Mouse (Mus musculus) ZHBTc4 (cell line): ENCODE data around the gene Tubb2b.

Experiments
- DNase-seq: peaks from one replicate; pipeline ENCODE4 v3.0.0-alpha.2; 2011; ENCODE audit warnings: low read depth, low spot score

The Tubb2b gene

GRCm38 (mm10) chr13:34130226-34130731, at the start of gene Tubb2b:
TSS of gene Tubb2b (minus strand) at chr13:34130466.
- peak; percentile 99 for DNase-seq

GRCm38 (mm10) chr13:34174025-34174424, 43.8 kb upstream of the Tubb2b start:
- no peak for DNase-seq

DNA sequence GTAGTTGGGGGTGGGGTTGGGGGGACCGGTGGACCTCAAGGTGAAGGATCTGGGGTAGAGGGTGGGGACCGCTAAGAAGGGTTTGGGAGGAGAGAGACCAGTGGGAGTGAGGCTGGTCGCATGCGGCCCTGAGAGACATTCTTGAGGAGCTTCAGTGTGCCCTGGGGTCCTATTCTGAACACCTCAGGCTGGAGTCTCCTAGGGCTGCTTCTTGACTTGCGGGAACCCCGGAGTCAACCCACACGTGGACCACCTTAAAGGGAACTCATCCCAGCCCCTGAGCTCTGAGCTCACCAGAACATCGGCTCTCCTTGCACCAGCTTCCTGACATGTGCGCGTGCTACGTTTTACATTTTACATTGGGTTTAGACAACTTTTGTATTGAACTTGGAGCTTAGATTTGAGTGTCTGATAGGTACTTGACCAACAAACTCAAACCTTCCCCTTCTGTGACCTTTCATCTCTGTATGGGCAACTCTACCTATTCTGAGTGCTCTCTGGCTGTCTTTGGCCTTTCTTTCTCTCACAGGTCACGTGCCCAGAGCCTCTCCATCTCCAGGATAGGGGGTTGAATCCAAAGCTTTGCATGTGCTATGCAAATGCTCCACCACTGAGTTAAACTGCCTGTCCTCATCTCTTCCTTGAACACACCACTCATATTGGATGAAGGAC, 33.2 kb upstream of the Tubb2b start:
- peak; percentile 29 for DNase-seq

DNA sequence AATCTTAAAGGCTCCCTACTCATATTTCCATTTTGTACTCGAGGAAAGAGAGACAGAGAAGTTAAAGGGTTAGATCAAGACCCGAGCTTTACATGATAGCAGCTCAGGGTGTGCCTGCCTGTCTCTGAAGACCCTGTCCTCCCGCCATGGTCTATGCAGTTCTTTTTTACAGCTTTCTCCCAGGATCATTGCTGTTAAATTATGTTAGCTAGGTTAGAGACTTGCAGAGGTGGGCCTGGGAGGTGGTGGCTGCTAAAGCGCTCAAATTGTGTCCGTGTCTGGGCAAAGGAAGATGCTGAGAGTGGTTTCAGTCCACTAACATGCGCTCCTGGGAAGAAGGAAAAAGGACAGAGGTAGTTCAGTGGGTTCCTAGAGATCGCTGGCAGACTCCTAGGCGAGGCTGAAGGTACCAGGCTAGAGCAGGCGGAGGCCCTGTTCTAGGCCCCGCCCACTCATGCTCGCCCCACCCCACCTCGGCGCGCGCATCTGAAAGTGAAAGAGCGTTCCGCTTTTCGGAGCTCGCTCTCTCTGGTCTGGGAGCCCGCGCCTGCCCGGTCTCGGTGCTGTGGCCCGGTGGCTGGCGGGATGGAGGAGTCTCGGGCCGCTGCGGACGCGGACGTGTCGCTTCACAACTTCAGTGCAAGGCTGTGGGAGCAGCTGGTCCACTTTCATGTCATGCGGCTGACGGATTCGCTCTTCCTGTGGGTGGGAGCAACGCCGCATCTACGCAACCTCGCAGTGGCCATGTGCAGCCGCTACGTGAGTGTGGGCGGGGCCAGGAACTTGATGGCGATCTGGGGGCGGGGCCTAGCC, 32.4 kb upstream of the Tubb2b start, which contains the start of gene Psmg4:
Psmg4 (plus strand) TSS at position 474 of the 813 bp plus-strand sequence.
- peak; percentile 96 for DNase-seq

GRCm38 (mm10) chr13:34159926-34160325, 29.7 kb upstream of the Tubb2b start:
- no peak for DNase-seq

- DNase-seq: no peak
Measured at GRCm38 (mm10) chr13:34157596-34158157, 27.4 kb upstream of the Tubb2b start.

DNA sequence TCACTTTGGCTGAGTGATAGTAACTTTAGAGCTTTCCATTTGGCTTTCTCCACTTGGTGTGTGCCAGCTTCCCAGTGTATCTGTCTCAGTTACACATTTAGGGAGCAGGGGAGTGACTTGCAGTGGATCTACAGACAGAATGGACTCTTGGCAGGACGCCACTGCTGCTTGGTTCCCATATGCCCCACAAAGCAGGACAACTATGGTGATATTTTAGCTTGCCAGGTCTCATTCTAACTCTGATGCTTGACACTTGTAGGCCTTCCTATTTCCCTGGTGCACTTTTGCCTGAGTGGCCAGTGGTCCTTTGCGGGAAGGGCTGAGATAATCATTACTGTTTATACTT, 26.5 kb upstream of the Tubb2b start:
- no peak for DNase-seq

DNA sequence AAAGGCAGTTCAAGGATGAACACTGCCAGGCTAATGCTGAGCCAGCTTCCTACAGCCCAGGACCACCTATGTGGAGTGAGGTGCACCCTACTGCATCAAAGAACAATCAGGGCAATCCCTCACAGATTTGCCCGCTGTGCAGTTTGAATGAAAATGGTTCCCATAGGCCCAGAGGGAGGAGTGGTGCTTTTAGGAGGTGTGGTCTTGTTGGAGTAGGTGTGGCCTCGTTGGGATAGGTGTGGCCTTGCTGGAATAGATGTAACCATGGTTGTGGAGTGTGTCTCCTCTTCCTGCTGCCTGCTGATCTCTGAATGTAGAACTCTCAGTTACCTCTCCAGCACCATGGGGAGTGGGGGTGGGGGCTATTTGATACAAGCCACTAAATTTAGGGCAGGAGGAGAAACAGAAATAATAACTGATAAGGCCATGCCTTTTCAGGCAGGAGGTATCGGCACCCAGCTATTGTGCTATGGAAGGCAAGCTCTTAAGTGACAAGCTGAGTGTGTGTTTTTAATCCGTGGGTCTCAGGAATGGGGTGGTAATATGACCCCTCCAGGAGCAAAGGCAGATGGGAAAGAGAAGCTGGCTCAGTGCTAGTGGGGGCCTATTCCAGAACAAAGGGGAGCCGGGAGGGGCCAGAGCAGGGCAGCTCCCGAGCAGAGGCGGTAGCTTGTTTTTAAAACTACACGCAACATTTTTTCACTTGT, 26.0 kb upstream of the Tubb2b start:
- DNase-seq: peak; percentile 93

- peak; percentile 76 for DNase-seq
Measured at GRCm38 (mm10) chr13:34154931-34155272, 24.6 kb upstream of the Tubb2b start.

DNA sequence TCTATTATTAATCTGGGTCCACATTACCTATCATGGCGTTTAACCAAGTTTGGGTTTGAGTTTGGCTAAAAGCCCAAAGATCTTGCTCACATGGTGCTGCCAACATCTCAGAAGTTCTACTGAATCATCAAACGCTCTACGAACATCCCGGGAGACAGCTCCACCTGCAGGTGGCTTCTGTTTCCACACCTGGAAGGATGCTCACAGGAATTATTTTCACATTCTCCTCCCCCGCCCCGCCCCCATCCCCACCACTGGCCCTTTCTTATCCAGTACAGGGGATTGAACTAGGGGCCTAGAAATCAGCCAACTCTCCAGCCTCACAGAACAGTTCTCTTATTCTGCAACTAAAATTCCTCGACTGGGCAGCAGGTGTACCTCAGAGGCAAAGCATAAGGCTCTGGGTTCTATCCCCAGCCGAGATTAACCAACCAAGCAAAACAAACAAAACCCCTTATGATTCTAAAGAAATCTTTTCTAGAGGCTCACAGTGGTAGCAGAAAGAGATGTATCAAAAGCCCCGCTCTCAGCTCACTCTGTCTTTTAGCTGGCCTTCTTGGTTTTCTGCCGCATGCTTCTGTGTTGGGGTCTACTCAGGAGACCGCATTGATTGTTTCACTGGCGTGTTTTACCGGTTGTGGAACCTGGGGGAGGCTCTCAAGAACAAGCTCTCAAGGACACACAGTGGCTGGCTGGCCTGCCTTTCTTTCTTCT, 24.1 kb upstream of the Tubb2b start:
- DNase-seq: peak; percentile 93

- peak; percentile 33 for DNase-seq
Measured at GRCm38 (mm10) chr13:34153254-34154011, 23.2 kb upstream of the Tubb2b start.

- peak; percentile 89 for DNase-seq
Measured at GRCm38 (mm10) chr13:34152695-34153094, 22.4 kb upstream of the Tubb2b start.

DNA sequence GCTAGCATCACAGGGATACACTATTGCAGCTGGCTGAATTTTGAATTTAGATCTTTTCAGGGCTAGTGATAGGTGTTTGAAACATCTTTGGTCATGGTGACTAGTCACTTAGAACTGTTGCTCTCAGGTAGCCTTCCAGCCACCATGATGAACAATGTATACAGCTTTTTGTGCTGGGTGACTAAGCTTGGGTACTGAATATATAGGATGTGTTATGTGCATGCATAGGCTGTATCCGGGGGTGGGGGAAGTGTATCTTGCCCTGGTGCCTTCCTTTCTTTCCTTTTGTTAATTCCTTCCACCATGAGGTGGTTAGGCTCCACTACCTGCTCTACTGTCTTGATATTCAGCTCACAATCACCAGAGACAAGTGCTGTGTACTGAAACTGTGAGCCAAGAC, 21.2 kb upstream of the Tubb2b start:
- DNase-seq: no peak

DNA sequence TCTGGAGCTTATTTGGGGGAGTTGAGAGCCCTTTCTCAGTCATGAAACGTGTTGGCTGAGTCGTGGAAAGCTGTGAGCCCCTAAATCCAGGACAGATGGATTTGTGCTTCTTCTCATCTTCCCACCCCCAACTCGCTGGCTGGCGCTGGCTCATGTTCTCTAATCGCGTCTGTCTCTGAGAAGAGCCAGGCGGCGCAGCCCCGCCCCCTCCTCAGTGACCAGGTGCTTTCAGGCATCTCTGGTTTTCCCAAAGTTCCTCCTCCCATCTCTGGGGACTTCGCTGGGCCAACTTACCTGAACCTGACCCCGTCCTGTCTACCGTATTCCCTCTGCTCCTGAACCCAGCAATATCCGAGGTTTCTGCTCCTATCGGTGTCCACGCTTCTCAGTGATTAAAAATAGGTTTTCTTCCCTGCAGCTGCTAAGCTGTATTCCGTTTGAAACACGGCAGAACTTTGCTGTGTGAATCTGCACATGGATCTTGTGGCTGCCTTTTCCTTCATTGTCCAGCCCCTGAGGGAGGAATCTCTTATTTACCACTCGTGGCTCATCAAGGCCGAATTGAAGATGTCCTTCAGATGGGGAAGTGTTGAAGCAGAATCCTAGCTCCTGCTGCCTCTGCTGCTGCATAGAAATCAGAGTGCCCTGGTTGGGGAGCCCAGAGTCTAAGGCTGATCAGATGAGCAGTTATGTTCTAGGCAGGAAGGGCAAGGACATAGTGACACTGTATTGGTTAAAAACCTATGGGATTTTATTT, 20.2 kb upstream of the Tubb2b start:
- DNase-seq: peak; percentile 65

DNA sequence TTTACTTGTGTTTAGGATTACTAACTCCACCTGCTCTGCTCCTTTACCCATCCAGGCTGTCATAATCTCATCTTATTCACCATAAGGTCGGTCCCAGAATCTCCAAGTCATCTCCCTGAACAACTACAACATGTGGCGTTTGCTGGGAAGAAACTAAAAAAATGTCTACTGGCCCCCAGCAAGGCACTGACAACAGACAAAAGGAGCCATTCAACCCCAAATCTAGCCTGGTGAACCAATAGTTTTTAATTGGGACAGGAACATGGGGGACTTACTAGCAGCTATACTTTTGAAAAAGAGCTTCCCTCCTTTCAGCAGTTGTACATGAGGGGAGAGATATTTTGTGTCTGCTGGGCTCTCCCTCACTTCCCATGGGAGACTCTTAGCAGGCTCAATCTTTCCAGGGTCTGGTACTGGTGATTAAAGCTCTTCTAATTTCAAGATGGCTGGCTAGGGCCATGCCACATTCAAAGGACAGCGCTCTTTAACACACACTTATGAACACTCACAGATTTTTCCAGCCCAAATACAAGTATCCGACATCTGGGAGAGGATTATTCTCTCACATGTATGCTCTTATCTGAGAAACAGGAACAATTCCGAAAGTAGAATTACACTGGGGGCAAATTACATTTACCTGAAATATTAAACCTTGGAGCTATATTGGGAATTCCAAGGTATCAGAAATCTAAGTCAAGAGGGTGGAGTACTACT, 19.4 kb upstream of the Tubb2b start:
- DNase-seq: no peak

DNA sequence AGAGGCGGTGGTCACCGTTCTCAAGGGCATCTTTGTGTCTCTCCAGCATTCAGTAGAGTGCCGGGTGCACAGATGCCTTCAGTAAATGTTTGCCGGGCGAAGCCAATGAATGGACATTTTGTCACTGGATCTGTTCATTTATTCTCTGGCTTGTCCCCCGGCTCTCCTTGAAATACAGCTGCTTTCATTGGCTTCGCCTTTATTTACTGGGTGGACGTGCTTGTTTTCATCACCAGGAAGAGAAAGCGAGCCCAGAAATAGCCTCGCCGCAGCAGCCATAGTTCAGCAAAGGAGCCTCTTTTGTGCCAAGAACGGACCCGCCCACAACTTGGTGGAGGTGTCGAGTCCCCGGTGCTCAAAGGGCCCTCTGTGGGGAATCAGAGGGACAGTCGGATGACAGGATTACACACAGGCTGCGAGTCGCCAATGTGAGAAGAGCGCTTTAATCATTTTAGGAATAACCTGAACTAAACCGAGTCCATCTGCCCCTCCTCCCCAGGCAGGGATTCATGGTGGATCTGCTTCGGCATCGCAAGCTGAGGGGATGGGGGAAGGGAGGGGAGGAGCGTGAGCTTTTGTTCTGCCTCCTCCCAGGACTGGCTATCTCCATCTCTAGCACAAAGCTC, 18.6 kb upstream of the Tubb2b start:
- DNase-seq: peak; percentile 83

DNA sequence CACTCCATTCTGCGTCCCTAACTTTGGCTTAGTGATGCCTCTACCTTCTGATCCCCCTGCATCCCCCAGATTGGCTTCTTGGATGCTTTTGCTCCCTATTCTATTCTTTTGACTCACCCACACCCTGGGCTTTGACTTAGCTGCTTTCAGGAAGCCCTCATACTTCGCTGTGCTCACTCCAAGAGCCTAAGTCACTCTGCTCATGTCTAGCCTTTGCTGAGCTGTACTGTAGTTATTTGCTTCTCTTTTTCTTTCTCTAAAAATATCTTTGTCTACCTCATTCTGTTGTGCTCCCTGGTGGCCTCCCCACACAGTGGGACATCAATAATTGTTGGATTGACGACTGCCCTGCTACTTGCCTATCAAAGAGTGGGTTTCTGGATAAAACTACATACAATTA, 17.9 kb upstream of the Tubb2b start:
- no peak for DNase-seq

DNA sequence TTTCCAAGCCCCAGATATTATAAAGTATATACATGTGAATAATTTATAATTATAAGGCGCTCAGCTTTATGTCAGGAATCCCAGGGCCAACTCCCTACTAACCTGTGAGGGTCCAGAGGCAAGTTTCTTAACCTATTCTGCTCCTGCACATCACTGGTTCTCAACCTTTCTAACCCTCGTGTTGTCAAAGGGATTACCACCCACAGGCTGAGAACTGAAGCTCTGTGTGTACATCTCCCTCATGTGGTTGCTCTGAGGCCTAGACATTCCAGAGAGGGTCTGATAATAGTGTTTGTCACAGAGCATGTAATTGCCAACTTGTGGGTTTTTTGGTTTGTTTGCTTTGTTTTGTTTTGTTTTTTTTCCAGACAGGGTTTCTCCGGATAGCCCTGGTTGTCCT, 16.6 kb upstream of the Tubb2b start:
- DNase-seq: peak; percentile 49

GRCm38 (mm10) chr13:34143389-34143788, 13.1 kb upstream of the Tubb2b start:
- no peak for DNase-seq
